Mouse (Mus musculus): Measurements from ENCODE around the gene P2rx7.
"Not testable (repeated sequence)": the region's sequence is repeated elsewhere in the genome, so short reads cannot be mapped to it uniquely, and the experiment has no call there.

P2rx7 gene

GRCm38 (mm10) chr5:122646050-122646449 lies 2.3 kb downstream of the P2rx7 start:
- no peak for DNase-seq (ENCODE audit: extremely low spot score)

GRCm38 (mm10) chr5:122647256-122647924 lies 3.7 kb downstream of the P2rx7 start:
- no peak for DNase-seq (ENCODE audit: extremely low spot score)

GRCm38 (mm10) chr5:122647952-122648374 lies 4.3 kb downstream of the P2rx7 start:
- DNase-seq (ENCODE audit: extremely low spot score), result not testable (repeated sequence)

GRCm38 (mm10) chr5:122649264-122649663 lies 5.6 kb downstream of the P2rx7 start:
- no peak for DNase-seq (ENCODE audit: extremely low spot score)

- DNase-seq (ENCODE audit: extremely low spot score), result no peak
Measured at GRCm38 (mm10) chr5:122650100-122650499, 6.4 kb downstream of the P2rx7 start.

- DNase-seq (ENCODE audit: extremely low spot score), result no peak
Measured at GRCm38 (mm10) chr5:122652506-122652905, 8.8 kb downstream of the P2rx7 start.

- DNase-seq (ENCODE audit: extremely low spot score), result no peak
Measured at GRCm38 (mm10) chr5:122653112-122653445, 9.4 kb downstream of the P2rx7 start.

GRCm38 (mm10) chr5:122653446-122654267 lies 9.9 kb downstream of the P2rx7 start:
- peak; percentile 15 for DNase-seq (ENCODE audit: extremely low spot score)

GRCm38 (mm10) chr5:122654268-122654573 lies 10.5 kb downstream of the P2rx7 start:
- no peak for DNase-seq (ENCODE audit: extremely low spot score)

GRCm38 (mm10) chr5:122656808-122657207 lies 13.1 kb downstream of the P2rx7 start:
- DNase-seq (ENCODE audit: extremely low spot score), result no peak

GRCm38 (mm10) chr5:122662501-122662900 lies 18.8 kb downstream of the P2rx7 start:
- DNase-seq (ENCODE audit: extremely low spot score), result no peak

GRCm38 (mm10) chr5:122665036-122665435 lies 21.3 kb downstream of the P2rx7 start:
- DNase-seq (ENCODE audit: extremely low spot score), result no peak

- DNase-seq (ENCODE audit: extremely low spot score), result no peak
Measured at GRCm38 (mm10) chr5:122668981-122669897, 25.5 kb downstream of the P2rx7 start.

- not testable (repeated sequence) for DNase-seq (ENCODE audit: extremely low spot score)
Measured at GRCm38 (mm10) chr5:122671641-122672040, 27.9 kb downstream of the P2rx7 start.

- no peak for DNase-seq (ENCODE audit: extremely low spot score)
Measured at GRCm38 (mm10) chr5:122672298-122672697, 28.6 kb downstream of the P2rx7 start.

- no peak for DNase-seq (ENCODE audit: extremely low spot score)
Measured at GRCm38 (mm10) chr5:122676002-122676401, 32.3 kb downstream of the P2rx7 start.

- no peak for DNase-seq (ENCODE audit: extremely low spot score)
Measured at GRCm38 (mm10) chr5:122677983-122678382, 34.3 kb downstream of the P2rx7 start.

GRCm38 (mm10) chr5:122679881-122680280 lies 36.2 kb downstream of the P2rx7 start:
- DNase-seq (ENCODE audit: extremely low spot score), result no peak

GRCm38 (mm10) chr5:122681276-122681675 lies 37.6 kb downstream of the P2rx7 start:
- DNase-seq (ENCODE audit: extremely low spot score), result no peak

GRCm38 (mm10) chr5:122683926-122684325 lies 40.2 kb downstream of the P2rx7 start:
- DNase-seq (ENCODE audit: extremely low spot score), result no peak

- DNase-seq (ENCODE audit: extremely low spot score), result no peak
Measured at GRCm38 (mm10) chr5:122687391-122687790, 43.7 kb downstream of the P2rx7 start.

GRCm38 (mm10) chr5:122689153-122689552 lies 45.4 kb downstream of the P2rx7 start:
- no peak for DNase-seq (ENCODE audit: extremely low spot score)

Measured in embryo, embryonic 9.5 days (tissue).